Mouse (Mus musculus): ENCODE measurements around the gene Zfp36l1. TPM values are rescaled to one million over a fixed set of nuclear protein-coding genes. Genes with fewer than 3 reads are reported as not detected.
A peak's percentile ranks its signal among the peaks of the same experiment; 100 is the strongest.

Gene Zfp36l1
- total RNA-seq, 2 experiments from 2014 or later: 32.1 to 39.1 TPM

- DNase-seq: no peak
Observed at GRCm38 (mm10) chr12:80065049-80065448, 47.8 kb downstream of the Zfp36l1 start.

GRCm38 (mm10) chr12:80064306-80064705 is 48.5 kb downstream of the Zfp36l1 start:
- no peak for DNase-seq

- no peak for DNase-seq
Observed at GRCm38 (mm10) chr12:80063402-80064150, 49.2 kb downstream of the Zfp36l1 start.

GRCm38 (mm10) chr12:80062410-80063401 is 50.1 kb downstream of the Zfp36l1 start:
- peak; percentile 54 to 55 for DNase-seq

GRCm38 (mm10) chr12:80061810-80062209 is 51.0 kb downstream of the Zfp36l1 start:
- no peak for DNase-seq

- no peak for DNase-seq
Observed at GRCm38 (mm10) chr12:80060809-80061208, 52.0 kb downstream of the Zfp36l1 start.

GRCm38 (mm10) chr12:80060338-80060737 is 52.5 kb downstream of the Zfp36l1 start:
- no peak for DNase-seq

- DNase-seq: no peak
Observed at GRCm38 (mm10) chr12:80059773-80060328, 53.0 kb downstream of the Zfp36l1 start.

Other genes starting within 250 kb of the Zfp36l1 start
- 100 to 1,000 TPM in 1 of 2 experiments, 10 to 100 TPM in 1; 97.5 to 106 TPM for gene Actn1, start 147.4 kb upstream of the Zfp36l1 start, total RNA-seq (2021)

Measured in layer of hippocampus, postnatal 36 days (tissue).